Mouse (Mus musculus): ENCODE measurements around the gene Dcxr.
A peak's percentile ranks its signal among the peaks of the same experiment; 100 is the strongest.
"Not testable (repeated sequence)": the region's sequence is repeated elsewhere in the genome, so short reads cannot be mapped to it uniquely, and the experiment has no call there.

The Dcxr gene

GRCm38 (mm10) chr11:120729432-120730050 is 2.5 kb upstream of the Dcxr start:
- not testable (repeated sequence) for DNase-seq

DNA sequence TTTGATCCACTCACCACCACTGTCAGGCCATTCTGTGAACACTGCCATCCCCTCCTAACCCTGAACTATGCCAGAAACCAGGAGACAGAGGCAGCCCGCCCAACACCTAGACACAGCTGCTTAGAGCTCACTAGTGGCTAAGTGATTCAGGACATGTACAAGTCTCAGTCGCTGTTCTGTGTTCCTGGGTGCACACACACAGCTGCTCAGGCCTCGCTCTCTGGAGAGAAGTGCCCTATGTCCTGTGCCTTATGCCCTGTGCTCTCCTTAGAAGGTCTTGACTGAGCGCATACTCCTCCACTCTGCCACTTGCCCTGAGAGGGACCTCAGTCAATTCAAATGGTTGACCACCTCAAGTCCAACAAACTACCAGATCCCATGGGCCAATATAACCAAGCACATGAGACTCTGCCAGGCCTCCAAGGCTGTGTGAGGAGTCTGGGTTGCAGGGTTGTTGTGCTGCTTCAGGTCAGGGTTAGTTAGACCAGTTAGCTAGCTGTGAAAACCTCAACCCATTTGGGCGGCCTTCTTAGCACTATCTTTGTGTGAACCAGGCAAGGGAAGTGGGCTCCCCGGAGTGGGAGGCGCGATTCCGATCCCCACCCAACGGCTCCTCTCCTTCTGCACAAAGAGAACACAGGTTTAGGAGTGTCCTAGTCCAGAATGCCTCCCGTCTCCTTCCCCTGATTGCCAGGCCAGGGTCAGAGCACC is 1.6 kb upstream of the Dcxr start:
- DNase-seq: no peak

DNA sequence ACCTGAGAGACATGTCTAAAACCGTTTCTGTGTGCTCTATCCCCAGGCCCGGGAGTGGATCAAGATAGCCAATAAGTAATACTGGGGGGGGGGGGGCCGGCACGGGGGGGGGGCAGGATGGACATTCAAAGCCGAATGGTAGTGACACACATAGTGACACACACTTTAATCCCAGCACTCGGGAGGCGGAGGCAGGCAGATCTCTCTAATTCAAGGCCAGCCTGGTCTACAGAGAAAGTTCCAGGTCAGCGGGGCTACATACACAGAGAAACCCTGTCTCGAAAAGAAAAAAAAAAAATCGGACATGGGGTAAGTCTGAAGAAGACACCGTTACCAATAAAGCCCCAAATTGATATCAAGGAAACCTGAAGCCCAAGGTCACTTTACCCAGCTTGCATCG is 483 bp upstream of the Dcxr start:
- DNase-seq: no peak

GRCm38 (mm10) chr11:120726243-120727168 is 575 bp downstream of the Dcxr start:
- DNase-seq: no peak

- DNase-seq: no peak
Observed at GRCm38 (mm10) chr11:120723509-120723908, 3.6 kb downstream of the Dcxr start.

DNA sequence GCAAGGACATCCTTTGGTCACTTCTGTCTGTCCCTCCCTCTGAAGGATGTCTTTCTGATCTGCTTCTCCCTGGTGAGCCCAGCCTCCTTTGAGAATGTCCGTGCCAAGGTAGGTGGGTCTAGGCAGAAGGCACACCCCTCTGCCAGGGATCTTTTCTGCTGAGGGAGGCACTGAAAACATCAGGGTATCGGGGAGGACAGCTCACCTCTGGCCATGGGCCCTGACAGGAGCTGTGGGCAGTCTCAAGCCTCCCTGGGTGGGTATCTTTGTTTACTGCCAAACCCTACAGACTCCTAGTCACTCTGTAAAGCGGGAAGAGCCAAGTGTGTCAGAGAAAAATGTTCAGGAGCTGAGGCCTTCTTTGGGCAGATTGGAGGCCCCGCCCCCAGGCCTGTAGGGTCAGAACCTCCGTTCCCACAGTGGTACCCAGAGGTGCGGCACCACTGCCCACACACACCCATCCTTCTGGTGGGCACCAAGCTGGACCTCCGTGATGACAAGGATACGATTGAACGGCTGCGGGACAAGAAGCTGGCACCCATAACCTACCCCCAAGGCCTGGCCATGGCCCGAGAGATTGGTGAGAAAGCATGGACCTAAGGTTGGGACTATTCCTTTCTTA is 4.2 kb downstream of the Dcxr start:
- no peak for DNase-seq

GRCm38 (mm10) chr11:120722067-120722630 is 4.9 kb downstream of the Dcxr start:
- no peak for DNase-seq

- DNase-seq: peak; percentile 83 to 92
Observed at GRCm38 (mm10) chr11:120721124-120722066, 5.7 kb downstream of the Dcxr start, which contains the start of gene Rac3. Gene Rac3, plus strand, starts transcription at chr11:120721470.

DNA sequence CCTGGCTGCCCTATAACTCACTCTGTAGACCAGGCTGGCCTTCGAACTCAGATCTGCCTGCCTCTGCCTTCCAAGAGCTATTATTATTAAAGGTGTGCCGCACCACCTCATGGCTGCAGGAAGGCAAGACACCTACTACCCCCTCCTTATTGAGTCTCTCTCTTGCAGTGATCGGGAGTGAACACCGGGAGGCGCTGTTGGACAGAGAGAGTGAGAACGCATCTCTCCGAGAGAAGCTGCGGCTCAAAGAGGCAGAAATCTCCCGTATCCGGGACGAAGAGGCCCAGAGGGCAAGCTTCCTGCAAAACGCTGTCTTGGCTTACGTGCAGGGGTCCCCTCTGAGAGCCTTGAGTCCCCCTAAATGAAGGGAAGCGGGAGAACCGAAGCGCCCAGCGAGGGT is 6.6 kb downstream of the Dcxr start:
- DNase-seq: peak; percentile 93 to 96

GRCm38 (mm10) chr11:120719841-120720376 is 7.2 kb downstream of the Dcxr start:
- peak in 1 of 2 experiments; percentile 37 for DNase-seq

DNA sequence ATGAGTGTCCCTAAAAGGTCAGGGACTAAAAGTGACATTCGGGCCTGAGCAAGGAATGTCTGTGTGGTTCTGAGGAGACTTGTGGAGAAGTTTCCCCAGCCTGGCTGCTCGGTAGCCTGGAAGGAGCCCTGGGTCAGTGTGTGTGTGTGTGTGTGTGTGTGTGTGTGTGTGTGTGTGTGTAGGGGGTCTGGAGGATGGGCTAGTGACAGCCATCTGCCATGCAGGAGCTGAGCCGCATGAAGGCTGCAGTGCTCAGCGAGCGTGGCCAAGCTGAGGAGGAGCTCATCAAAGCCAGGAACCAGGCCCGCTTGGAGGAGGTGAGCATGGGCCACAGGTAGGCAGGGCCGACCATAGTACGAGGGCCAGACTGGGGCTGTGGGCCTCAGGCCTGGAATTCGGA is 7.8 kb downstream of the Dcxr start:
- DNase-seq: peak in 1 of 2 experiments; percentile 23

GRCm38 (mm10) chr11:120715131-120715530 is 11.9 kb downstream of the Dcxr start:
- DNase-seq: no peak

GRCm38 (mm10) chr11:120714546-120714945 is 12.5 kb downstream of the Dcxr start:
- no peak for DNase-seq

DNA sequence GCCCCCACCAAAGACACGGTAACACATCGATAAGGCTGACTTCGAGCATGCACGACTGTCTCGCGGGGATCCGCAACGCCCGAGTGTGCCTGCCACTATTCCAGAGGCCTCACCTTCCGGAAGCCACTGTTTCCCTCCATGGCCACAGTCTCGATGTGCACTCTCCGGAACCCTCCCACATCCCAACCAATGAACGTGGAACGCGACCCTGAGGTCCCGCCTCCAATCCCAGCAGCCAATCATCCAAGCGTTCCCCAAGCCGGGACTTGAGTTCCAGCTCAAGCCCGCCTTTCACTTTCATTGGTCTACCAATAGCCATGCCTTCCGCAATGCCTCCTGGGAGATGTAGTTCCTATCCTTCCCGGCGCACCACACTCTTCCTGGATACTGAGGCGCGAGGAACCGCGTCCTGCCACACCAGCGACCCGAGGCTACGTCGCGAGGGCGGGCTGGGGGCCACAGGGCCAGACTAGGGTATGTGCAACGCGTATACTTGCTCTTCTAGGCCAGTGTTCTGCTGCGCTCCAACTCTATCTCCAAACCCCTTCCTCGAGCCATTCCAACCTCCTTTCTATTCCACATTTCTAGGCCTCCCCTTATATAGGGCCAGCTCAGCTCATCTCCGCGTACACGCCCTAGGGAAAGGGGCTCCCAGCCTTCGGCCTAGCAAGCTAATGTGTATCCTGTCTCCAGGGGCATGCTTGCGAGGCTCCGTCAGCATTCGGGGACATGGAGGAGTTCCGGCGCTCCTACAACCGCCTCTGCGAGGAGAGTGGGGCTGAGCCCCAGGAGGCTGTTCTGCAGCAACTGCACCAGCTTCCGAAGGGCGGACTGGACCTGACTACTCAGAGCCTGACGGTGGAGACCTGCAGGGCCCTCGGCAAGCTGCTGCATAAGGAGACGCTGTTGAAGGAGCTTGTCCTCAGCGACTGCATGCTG is 13.2 kb downstream of the Dcxr start, which contains the start of the genes Cenpx and Lrrc45:
Gene Cenpx (minus strand): TSS at position 159 of the 939 bp plus-strand sequence.
Gene Lrrc45 (plus strand): TSS at position 346 of the 939 bp plus-strand sequence.
- peak; percentile 96 for DNase-seq

DNA sequence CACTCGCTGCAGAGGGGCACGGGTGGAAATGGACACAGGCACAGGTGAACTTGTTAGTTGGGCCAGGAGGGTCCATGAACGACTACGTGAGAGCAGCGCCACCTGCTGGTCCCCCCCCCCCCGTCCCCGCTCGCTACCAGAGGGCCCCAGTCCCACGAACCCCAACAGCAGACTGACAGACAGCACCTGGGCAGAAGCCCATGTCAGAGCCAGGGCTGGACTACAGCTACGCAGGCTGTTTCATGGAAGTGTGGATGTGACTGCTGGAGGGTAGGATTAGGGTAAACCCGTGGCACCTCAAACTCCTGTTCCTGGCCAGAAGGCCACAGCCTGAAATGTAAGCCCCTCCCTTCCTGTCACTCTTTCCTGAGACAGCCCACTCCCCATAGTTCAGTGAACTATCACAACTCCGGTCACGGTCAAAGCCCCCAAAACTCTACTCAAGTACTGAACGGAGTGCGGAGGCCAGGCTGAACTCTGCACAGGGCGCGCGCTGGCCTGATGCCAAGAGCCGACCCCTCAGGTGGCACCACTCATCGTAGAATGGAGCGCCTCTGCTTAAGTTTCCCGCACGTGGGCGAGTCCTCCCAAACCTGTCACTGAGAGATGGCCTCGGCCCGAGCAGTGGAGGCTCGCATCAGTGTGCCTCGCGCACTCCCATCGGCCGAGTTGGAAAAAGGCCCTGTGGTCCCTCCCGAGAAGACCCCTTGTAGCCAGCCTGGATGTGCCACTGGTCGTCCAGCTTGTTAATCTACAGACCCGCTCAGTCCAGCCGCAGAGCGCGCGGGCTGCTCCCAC is 14.1 kb downstream of the Dcxr start:
- DNase-seq: peak; percentile 59 to 74

DNA sequence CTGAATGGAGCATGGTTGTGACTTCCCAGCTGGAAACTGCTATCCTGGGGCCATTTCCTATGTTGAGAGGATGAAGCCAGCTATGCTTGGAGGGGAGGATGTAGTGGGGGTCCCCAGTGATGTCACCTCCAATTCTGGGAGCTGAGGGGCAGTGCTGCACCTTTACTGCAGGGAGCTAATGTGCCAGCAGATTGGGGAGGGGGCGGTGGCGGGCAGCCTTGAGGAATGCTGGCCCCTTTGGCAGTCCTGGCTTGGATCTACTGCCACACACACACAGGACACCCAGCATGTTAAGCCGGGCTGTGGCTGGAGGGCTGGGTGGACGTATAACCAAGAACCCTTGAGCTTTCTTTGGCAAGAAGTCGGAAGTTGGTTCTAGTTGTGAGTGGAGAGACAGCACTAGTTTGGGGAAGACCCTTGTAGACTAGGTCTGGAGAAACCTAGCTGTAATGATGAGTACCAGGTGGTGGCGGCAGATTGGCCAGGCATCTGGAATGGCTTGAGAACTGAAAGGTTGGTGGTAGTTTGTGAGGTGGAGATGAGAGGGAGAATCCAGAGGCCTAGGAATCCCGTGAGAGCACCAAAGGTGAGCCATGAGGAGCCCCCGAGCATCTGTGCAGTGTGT is 15.0 kb downstream of the Dcxr start:
- no peak for DNase-seq

DNA sequence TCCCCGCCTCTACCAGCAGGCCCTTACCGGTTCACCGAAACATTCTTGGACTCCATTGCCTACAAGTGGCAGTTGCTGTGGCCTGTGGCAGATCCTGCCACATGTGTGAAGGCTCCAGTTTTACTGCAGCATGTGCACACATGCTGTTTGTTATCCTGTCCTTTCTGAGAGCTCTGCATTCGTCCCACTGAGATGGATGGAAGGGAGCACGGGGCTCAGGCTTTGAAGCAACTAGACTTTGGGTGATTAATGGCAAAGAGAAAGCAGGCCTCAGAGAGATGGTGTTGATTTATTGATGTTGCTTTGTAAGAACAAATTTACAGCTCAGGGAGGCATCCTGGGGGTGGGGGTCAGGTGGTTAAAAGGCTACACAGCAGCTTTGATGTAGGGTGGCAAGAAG is 16.4 kb downstream of the Dcxr start:
- no peak for DNase-seq

DNA sequence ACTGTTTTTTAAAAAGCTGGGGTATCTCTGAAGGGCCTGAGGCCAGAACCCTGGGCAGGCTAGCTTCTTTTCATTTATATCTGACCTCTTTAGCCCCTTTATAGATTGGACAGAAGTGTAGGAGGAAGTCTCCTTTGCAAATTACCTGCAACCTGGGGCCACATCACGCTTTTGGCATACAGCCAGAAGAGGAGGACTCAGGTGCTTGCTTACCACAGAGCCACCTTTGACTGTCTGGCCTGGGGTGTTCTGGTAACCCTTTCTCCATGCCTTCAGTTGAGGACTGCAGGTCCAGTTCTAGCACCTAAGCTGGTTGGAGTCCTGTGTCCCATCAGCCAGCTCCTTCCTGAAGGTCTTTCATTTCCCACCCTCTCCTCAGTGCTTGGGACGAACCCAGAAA is 17.5 kb downstream of the Dcxr start:
- no peak for DNase-seq

Measured in cerebellum, postnatal 25 days (tissue).